Mouse (Mus musculus) left cerebral cortex, adult 18-20 months (tissue): ENCODE data around the gene Pappa2. TPM values are rescaled to one million over a fixed set of nuclear protein-coding genes. Genes with fewer than 3 reads are reported as not detected.
A peak's percentile ranks its signal among the peaks of the same experiment; 100 is the strongest.

Experiments used
- DNase-seq, 2 experiments: peaks; one replicate each; pipeline ENCODE4 v3.0.0; 2021 to 2022; ENCODE audit warnings: low spot score in 2 of 2, mixed read lengths in 1 of 2
- total RNA-seq, 2 experiments: library from RNA; stranded (reverse); gene quantifications; 2 replicates each; pipeline ENCODE4 v1.2.3; 2021

Pappa2 gene
- total RNA-seq, 2 experiments from 2014 or later = 2.1 to 3.4 TPM

DNA sequence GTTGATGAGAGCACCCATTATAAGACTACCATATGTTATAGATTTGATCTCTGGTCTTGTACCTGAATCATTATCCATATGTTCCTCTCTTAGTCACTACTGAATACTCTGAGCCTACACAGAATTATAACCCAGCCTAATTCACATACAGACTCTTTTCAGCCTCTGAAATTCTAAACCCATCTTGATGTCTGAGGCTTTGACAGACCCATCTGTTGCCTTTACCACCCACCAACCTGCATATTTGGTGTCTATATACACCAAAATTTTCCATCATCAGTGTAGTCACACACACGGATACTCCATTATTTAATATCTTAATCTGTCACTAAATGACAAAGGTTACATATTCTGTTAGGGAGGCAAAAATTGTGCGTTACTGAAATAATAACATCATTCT, 69.6 kb downstream of the Pappa2 start:
- DNase-seq = no peak

- no peak for DNase-seq
These were observed 83.0 kb downstream of the Pappa2 start for GRCm38 (mm10) chr1:158897339-158897738.

GRCm38 (mm10) chr1:158894441-158894840, 85.8 kb downstream of the Pappa2 start:
- DNase-seq = no peak

DNA sequence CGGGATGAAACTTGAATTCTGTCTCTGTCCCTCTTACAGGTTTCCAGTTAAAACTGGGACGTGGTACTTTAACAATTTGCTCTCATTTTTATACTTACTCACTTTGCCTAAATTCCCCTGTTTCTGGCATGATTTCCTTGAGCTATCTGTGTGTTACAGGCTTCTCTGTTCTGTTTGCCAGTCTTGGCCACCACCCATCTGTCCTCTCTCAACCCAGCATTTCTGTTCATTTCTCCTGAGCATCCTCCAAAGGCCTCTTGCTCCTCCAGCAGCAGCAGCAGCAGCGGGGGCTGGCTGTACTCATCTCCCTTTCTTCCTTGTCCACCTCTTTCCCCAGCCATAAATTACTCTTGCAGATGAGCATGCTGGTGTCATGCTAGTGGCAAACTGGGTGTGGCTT, 104.8 kb downstream of the Pappa2 start:
- DNase-seq = peak in 1 of 2 experiments; percentile 27

DNA sequence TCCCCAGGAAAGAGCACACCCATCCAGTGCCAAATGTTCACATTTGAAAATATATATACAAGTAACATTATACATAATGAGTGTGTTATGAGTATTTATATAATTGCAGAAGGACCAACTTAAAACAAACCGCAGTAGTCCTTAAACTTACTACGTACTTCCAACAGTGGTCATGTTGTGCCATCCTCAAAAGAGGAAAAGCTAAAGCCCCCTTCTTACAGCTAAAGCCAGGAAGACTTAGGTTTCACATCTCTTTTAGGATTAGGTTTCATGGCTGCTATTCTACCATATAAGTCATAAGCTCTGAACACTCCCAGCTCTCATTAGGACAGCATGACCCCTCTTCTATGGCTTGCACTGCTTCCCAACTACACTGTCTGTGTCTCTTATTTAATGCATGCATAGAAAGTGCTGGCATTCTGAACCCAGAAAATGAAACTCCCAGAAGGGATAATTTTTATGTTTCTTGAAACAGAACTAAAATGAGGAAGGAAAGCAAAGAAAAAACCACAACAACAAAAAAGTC, 105.7 kb downstream of the Pappa2 start:
- DNase-seq = no peak

- DNase-seq = no peak
These were observed 106.7 kb downstream of the Pappa2 start for GRCm38 (mm10) chr1:158873631-158874030.

DNA sequence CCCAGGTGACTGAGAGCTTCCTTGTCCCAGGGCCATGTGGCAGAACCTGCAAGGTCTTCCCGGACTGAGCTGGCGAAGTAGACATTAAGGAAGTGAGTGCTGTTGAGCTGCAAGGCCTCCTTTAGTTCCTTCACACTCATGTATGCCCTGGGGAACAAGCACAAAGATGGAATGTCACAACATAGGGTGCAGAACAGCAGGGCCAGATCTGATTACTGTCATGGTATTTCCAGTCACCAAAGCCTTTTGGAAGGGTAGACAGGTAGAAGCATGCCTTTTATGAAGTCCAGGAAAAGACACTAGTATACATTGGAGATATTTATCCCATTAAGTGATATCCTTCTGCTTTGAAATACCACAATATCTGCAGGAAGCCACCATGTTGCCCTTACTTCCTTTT, 108.9 kb downstream of the Pappa2 start:
- no peak for DNase-seq

GRCm38 (mm10) chr1:158860190-158860589, 120.1 kb downstream of the Pappa2 start:
- DNase-seq = no peak

DNA sequence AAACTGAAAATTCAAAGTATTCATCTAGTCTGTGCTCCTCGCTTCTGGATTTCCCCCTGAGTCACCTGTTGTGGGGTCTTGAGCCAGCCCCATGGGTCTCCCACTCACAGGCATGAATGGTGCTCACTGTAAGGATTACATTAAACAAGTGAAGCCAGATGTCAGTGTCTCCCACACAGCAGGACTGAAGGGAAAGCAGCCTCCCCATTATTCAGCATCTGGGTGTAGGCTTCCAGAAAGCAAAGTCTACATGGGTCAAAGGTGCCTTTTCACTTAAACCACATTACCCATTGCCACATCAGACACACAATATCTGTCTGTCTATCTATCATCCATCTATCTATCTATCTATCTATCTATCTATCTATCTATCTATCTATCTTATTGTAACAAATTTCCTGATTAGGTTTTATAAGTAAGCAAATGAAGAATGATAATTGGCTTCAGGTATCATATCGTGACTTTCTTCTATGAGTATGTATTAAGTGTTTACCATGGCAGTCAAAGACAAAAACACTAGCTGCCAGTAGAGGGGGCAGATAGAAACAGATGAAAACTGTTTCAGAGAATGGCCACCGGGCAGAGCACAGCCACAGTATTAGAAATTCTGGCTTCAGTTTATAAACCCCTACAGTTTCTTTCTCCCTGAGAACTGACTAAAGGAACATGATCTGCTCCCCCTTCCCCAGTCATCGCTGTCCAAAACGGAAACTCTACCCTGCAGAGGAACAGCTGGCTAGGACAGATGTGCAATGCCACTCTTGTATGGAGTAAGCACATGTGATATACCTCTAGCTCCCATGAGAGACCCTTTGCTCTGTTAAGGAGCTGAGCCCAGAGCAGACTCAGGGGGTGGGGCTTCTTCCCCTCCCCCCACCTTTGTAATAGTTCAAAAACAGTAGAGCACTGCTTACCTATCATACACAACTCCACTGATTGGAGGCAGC, 126.1 kb downstream of the Pappa2 start:
- DNase-seq = no peak

GRCm38 (mm10) chr1:158852836-158853567, 127.3 kb downstream of the Pappa2 start:
- DNase-seq = peak; percentile 4 to 12

GRCm38 (mm10) chr1:158850459-158850858, 129.8 kb downstream of the Pappa2 start:
- no peak for DNase-seq

GRCm38 (mm10) chr1:158844604-158845003, 135.7 kb downstream of the Pappa2 start:
- DNase-seq = peak in 1 of 2 experiments; percentile 3

DNA sequence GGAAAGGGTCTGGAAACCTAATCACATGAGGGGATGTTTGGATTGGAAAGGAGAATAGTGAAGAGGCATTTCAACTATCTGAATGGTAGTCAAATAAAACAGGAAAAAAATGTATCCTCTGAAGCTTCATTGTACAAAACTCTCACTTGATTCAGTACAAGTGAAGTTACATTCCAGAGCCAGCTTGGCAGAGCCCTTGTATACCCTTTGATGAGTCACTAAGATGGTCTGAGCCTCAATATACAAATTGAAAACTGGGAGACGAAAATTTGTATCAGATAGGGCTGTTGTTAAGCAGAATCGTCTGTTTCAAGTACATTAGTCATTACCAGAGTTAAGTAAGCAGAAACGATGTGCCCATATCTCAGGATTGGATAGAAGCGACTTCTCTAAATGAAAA, 143.1 kb downstream of the Pappa2 start:
- no peak for DNase-seq

DNA sequence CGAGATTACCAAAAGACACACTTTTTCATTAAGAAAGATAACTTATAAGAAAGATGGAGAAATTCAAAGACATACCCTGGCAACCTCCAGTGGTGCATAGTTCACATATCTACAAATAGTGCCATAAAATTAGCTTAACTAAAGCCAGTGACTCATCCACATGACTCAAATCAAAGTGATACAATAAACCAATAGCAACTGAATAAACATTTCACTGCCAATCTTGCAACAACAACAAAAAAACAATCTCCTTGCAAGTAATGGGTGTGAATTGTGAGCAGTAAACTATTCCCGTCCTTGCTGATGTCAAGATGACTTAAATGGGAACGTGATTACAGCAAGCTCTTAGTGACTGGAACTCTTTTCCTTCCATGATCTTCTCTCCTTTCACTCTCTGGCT, 150.1 kb downstream of the Pappa2 start:
- DNase-seq = no peak

- no peak for DNase-seq
These were observed 152.4 kb downstream of the Pappa2 start for GRCm38 (mm10) chr1:158827931-158828330.

GRCm38 (mm10) chr1:158819676-158820075, 160.6 kb downstream of the Pappa2 start:
- no peak for DNase-seq

- no peak for DNase-seq
These were observed 163.8 kb downstream of the Pappa2 start for GRCm38 (mm10) chr1:158816479-158816878.

GRCm38 (mm10) chr1:158811887-158812286, 168.4 kb downstream of the Pappa2 start:
- DNase-seq = no peak

GRCm38 (mm10) chr1:158775486-158775885, 204.8 kb downstream of the Pappa2 start:
- no peak for DNase-seq

DNA sequence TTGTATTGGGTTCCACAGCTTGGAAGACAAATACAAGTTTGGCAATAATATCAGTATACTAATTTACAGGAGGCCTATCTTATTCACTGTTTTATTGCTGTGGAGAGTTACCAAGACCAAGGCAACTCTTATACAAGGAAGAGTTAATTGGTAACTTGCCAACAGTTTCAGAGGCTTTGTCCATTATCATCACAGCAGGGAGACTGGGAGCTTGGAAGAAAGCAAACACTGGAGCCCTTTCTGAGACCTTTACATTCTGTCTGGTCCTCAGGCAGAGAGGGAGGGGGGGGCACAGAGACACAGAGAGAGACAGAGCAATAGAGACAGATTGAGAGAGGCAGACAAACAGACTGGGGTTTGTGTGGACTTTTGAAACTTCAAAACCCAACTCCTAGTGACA, 207.2 kb downstream of the Pappa2 start:
- DNase-seq = no peak

- no peak for DNase-seq
These were observed 209.5 kb downstream of the Pappa2 start for GRCm38 (mm10) chr1:158770756-158771155.
